Mouse (Mus musculus) stomach, postnatal 0 days (tissue): ENCODE data around the gene Tmc5. TPM values are rescaled to one million over a fixed set of nuclear protein-coding genes. Genes with fewer than 3 reads are reported as not detected.

Experiments
- ATAC-seq: fragments of 200-750 bp; cut with Nextera tagmentation; 2 replicates; pipeline ENCODE4 v1.8.0; 2017; ENCODE audit not compliant: low FRiP score, low TSS enrichment
- DNase-seq: peaks from one replicate; pipeline ENCODE4 v3.0.0-alpha.2; 2016; ENCODE audit warnings: low spot score
- H3K27ac ChIP-seq: fragments of 300-500 bp; sonication (generic); replicated peaks from 2 replicates; pipeline ENCODE4 v1.5.1; 2014; ENCODE audit warnings: mild to moderate bottlenecking, control low read depth
- H3K27me3 ChIP-seq: fragments of 300-500 bp; sonication (generic); 2 replicates; pipeline ENCODE4 v1.6.1; 2014; ENCODE audit warnings: low read length; ENCODE audit not compliant: control insufficient read depth, insufficient read depth
- H3K36me3 ChIP-seq: fragments of 300-500 bp; sonication (generic); 2 replicates; pipeline ENCODE4 v1.6.1; 2014; ENCODE audit warnings: low read length, mixed read lengths; ENCODE audit not compliant: control insufficient read depth, insufficient read depth
- H3K4me1 ChIP-seq: fragments of 300-500 bp; sonication (generic); replicated peaks from 2 replicates; pipeline ENCODE4 v1.6.1; 2014; ENCODE audit warnings: antibody characterized with exemption; ENCODE audit not compliant: control insufficient read depth, insufficient read depth
- H3K4me2 ChIP-seq: fragments of 300-500 bp; sonication (generic); replicated peaks from 2 replicates; pipeline ENCODE4 v1.6.1; 2014; ENCODE audit warnings: low read depth, mild to moderate bottlenecking, control low read depth, moderate library complexity
- H3K4me3 ChIP-seq: fragments of 300-500 bp; sonication (generic); 2 replicates; pipeline ENCODE4 v1.5.1; 2014; ENCODE audit warnings: low read depth, low read length, control low read depth
- H3K9ac ChIP-seq: fragments of 300-500 bp; sonication (generic); 2 replicates; pipeline ENCODE4 v1.6.1; 2014; ENCODE audit warnings: mild to moderate bottlenecking, low read length, control low read depth, mixed read lengths
- H3K9me3 ChIP-seq: fragments of 300-500 bp; sonication (generic); 2 replicates; pipeline ENCODE4 v1.6.1; 2016; ENCODE audit warnings: low read length; ENCODE audit not compliant: control insufficient read depth
- CTCF ChIP-seq: IDR thresholded peaks from 2 replicates; pipeline ENCODE4 v1.5.1; 2016; ENCODE audit warnings: antibody characterized with exemption, low read depth, mild to moderate bottlenecking, moderate library complexity
- EP300 ChIP-seq: optimal IDR thresholded peaks from 2 replicates; pipeline ENCODE3; 2016; ENCODE audit warnings: antibody characterized with exemption
- WGBS: fragments of 180-500 bp; shearing (Covaris S2); extraction: QIAGEN DNeasy Blood & Tissue Kit; methylation state at CpG from one replicate; pipeline ENCODE4 v1.1.7; 2014; 5-methylcytosine and 5-hydroxymethylcytosine counted together
- polyA plus RNA-seq: library from polyadenylated mRNA; unstranded; fragments of >200 nt; fragmentation: Nextera tagmentation; extraction: Ambion mirVana; gene quantifications from 2 replicates; pipeline ENCODE4 v1.2.1, GENCODE M21; 2015

Tmc5 gene
- 7.9 and 8.5 TPM in 2 replicates for polyA plus RNA-seq

DNA sequence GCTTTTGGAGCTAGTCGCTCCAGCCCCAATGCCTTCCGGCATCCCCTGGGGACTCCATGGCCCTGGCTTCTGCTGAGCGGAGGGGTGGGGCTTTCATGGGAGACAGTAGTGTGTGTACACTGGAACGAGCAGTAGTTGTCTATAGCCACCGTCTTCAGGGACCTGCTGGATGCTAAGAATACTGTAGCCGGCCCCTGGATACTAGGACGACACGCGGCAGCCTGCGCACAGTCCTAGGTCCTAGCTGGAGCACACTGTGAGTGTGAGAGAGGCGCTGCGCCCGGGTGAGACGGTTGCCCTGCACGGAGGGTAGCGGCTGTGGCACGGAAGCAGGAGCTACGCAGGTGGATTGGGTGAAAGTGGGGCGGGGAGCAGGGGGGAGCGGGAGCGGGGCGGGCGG lies at the start of gene Tmc5:
Gene Tmc5 (plus strand): TSS at position 97 of the 400 bp plus-strand sequence.
- H3K36me3 ChIP-seq, result no peaks in the 10 kb centered on the region
- H3K27me3 ChIP-seq, result 0 out of 2 replicates have a peak, but pooled peaks cover 2% of the 10 kb centered on the region
- WGBS, result 7% methylated on average over 23 of the region's 23 CpGs
- H3K9ac ChIP-seq, result no peak within 1 kb of the TSS
- H3K4me1 ChIP-seq, result peaks cover 2% of the 10 kb centered on the region
- H3K4me3 ChIP-seq, result 0 out of 2 replicates have a peak within 1 kb of the TSS, but pooled peaks have one; percentile 8
- no peak for DNase-seq
- H3K27ac ChIP-seq, result no peak within 1 kb of the TSS
- H3K9me3 ChIP-seq, result no peaks in the 10 kb centered on the region
- TF ChIP-seq EP300, result no peak
- no peak for TF ChIP-seq CTCF
- peak; percentile 7; the same call in 1 of the 2 replicates for ATAC-seq
- peak within 1 kb of the TSS; percentile 35 for H3K4me2 ChIP-seq

DNA sequence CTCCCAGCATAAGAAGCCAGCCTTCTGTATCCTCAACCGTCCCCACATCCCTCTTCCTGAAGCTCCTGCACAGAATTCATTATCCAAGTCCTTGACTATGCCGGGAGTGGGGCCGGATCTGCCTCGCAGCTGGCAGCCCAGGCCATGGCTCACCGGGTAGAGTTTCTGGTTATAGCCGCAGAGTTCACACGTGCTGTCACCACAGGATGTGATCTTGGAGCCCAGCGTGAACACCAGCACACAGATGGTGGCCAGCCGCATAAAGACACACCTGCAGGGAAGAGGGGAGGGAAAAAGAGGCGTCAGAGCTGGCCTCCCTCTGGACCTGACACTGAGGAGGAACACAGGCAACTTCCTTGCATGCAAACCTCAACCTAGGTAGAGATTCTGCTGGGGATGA lies 49.6 kb upstream of the Tmc5 start:
- no peaks in the 10 kb centered on the region for H3K27me3 ChIP-seq
- no peak overlapping the region for H3K9ac ChIP-seq
- 82% methylated on average over 10 of the region's 10 CpGs for WGBS
- H3K27ac ChIP-seq, result no peak overlapping the region
- no peak overlapping the region for H3K4me2 ChIP-seq
- no peak for ATAC-seq
- H3K9me3 ChIP-seq, result no peaks in the 10 kb centered on the region
- H3K36me3 ChIP-seq, result no peaks in the 10 kb centered on the region
- TF ChIP-seq EP300, result no peak
- TF ChIP-seq CTCF, result no peak
- no peak overlapping the region for H3K4me3 ChIP-seq
- no peak for DNase-seq
- H3K4me1 ChIP-seq, result no peaks in the 10 kb centered on the region

DNA sequence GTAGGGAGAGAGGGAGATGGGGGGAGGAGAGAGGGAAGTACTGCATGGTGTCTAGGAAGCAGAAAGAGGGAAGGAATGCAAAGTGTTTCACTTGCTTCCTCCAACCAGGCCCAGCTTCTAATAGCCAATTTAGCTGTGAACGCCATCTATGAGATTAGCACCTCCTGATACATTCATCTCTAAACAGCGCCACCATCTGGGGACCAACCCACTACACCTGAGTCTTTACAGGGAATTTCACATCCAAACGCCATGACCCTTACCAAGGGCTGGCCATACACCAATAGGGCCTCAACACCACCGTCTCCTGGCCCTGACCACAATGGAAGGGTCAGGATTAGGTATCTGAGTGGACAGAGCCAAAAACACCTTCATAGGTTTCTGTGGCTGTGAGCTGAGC lies 43.2 kb upstream of the Tmc5 start:
- Histone ChIP-seq H3K9me3 (no peaks in the 10 kb centered on the region), H3K27ac (no peak overlapping the region), H3K4me3 (no peak overlapping the region), H3K4me2 (no peak overlapping the region), H3K36me3 (no peaks in the 10 kb centered on the region), H3K27me3 (no peaks in the 10 kb centered on the region), H3K9ac (no peak overlapping the region), H3K4me1 (no peaks in the 10 kb centered on the region)
- 71% methylated on average over 4 of the region's 4 CpGs for WGBS
- DNase-seq, result peak; percentile 36
- ATAC-seq, result no peak
- peak; percentile 47 for TF ChIP-seq CTCF
- no peak for TF ChIP-seq EP300

- Histone ChIP-seq H3K27ac (no peak overlapping the region), H3K9me3 (no peaks in the 10 kb centered on the region), H3K4me1 (no peaks in the 10 kb centered on the region), H3K4me2 (no peak overlapping the region), H3K36me3 (no peaks in the 10 kb centered on the region), H3K4me3 (no peak overlapping the region), H3K9ac (no peak overlapping the region), H3K27me3 (no peaks in the 10 kb centered on the region)
- TF ChIP-seq EP300, result no peak
- TF ChIP-seq CTCF, result no peak
- DNase-seq (no peak), ATAC-seq (no peak)
- 87% methylated on average over 2 of the region's 2 CpGs for WGBS
Observed at GRCm38 (mm10) chr7:118554290-118554689, 42.8 kb upstream of the Tmc5 start.

GRCm38 (mm10) chr7:118569121-118569543 lies 28.0 kb upstream of the Tmc5 start:
- WGBS, result 61% methylated on average over 6 of the region's 6 CpGs
- Histone ChIP-seq H3K27me3 (no peaks in the 10 kb centered on the region), H3K4me1 (no peaks in the 10 kb centered on the region), H3K27ac (peak overlapping the region; percentile 45; the same call in 1 of the 2 replicates), H3K9me3 (no peaks in the 10 kb centered on the region), H3K4me2 (no peak overlapping the region), H3K9ac (no peak overlapping the region), H3K36me3 (no peaks in the 10 kb centered on the region), H3K4me3 (no peak overlapping the region)
- ATAC-seq (peak; percentile 56), DNase-seq (peak; percentile 35)
- no peak for TF ChIP-seq CTCF
- TF ChIP-seq EP300, result no peak

DNA sequence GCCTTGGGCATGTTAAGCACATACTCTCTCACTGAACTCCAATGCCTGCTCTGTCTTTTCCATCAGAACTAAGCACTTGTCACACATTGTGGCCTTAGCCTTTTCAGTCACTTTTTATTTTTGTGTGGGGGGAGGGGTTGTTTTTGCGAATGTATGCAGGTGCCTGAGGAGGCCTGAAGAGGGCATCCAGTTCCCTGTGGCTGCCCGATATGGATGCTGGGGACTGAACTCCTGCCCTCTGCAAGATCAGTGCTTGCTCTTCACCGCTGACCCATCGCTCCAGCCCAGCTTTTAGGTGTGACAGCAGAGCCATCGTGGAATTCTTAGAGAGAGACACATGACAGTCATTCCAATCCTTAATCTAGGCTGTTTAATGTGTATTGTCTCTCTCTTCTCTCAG lies 25.7 kb upstream of the Tmc5 start:
- H3K9me3 ChIP-seq, result no peaks in the 10 kb centered on the region
- no peaks in the 10 kb centered on the region for H3K4me1 ChIP-seq
- 61% methylated on average over 5 of the region's 5 CpGs for WGBS
- no peaks in the 10 kb centered on the region for H3K36me3 ChIP-seq
- ATAC-seq (no peak), DNase-seq (no peak)
- no peak overlapping the region for H3K4me3 ChIP-seq
- TF ChIP-seq CTCF, result no peak
- no peak for TF ChIP-seq EP300
- no peak overlapping the region for H3K4me2 ChIP-seq
- H3K9ac ChIP-seq, result no peak overlapping the region
- no peak overlapping the region for H3K27ac ChIP-seq
- H3K27me3 ChIP-seq, result no peaks in the 10 kb centered on the region
